Mouse (Mus musculus): ENCODE data around the gene Cpeb2.

DNA sequence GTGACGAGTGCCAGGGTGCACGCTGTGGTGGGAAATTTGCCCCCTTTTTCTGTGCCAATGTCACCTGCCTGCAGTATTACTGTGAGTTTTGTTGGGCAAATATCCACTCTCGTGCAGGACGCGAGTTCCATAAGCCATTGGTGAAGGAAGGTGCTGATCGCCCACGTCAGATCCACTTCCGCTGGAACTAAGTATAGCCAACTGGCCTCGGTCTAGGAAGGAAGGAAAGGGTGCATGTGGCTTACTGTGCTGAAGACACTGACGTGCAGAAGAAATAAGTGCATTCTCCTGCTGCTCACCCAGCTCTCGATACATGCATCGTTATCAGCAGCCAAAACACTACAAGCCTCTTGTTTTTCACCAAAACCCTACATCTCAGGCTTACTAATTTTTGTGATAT is 52.8 kb downstream of the Cpeb2 start:
- TF ChIP-seq POLR2AphosphoS2 (IDR thresholded peaks at IDR 0.05; ENCODE audit: insufficient read length, low read depth) (no peak), E2F4 (IDR thresholded peaks at IDR 0.05; ENCODE audit: insufficient read depth) (no peak), POLR2A (IDR thresholded peaks at IDR 0.05; ENCODE audit: insufficient read length, low read depth) (no peak), TCF12 (IDR thresholded peaks at IDR 0.05; ENCODE audit: insufficient read depth, poor library complexity, severe bottlenecking) (no peak), MAX (IDR thresholded peaks at IDR 0.05; ENCODE audit: low read depth) (no peak), MYOD1 (IDR thresholded peaks at IDR 0.05; ENCODE audit: control insufficient read depth in 1 of 3, insufficient read length in 2 of 3, low read depth in 2 of 3) (no peak), USF1 (IDR thresholded peaks at IDR 0.05; ENCODE audit: low read depth) (no peak), REST (IDR thresholded peaks at IDR 0.05; ENCODE audit: insufficient read depth, insufficient read length) (no peak)

All from myocyte (in vitro differentiated cells).